Mouse (Mus musculus) right cerebral cortex, postnatal 25 days (tissue): ENCODE measurements at regions not wholly inside any gene's neighbourhood (a gene's known extent, or its start where the extent isn't known, plus 50 kb on each side); places are given as distances from the start of the nearest gene placed in this dataset.

Source experiments
- DNase-seq: peaks from one replicate; pipeline ENCODE4 v3.0.0; 2022

- peak; percentile 4 for DNase-seq
Observed at GRCm38 (mm10) chr14:81622063-81622462, 1638.2 kb downstream of the Olfm4 start.
